Mouse (Mus musculus) CH12.LX (cell line): ENCODE results near the gene Cacna2d2. TPM values are rescaled to one million over a fixed set of nuclear protein-coding genes. Genes with fewer than 3 reads are reported as not detected.

Experiments used
- DNase-seq: peaks from one replicate; pipeline ENCODE4 v3.0.0-alpha.2; 2013; ENCODE audit errors: extremely low read depth
- H3K27ac ChIP-seq: 2 replicates; pipeline ENCODE4 v1.5.1; 2012; ENCODE audit warnings: low read depth, mild to moderate bottlenecking, control low read depth, moderate library complexity; ENCODE audit not compliant: insufficient read depth
- H3K27me3 ChIP-seq: replicated peaks from 2 replicates; pipeline ENCODE3; 2012; ENCODE audit warnings: inconsistent platforms
- H3K36me3 ChIP-seq, 2 experiments: replicated peaks in 1 of 2; 2 replicates each; pipeline versions ENCODE3 to v1.6.1; 2012; ENCODE audit warnings: inconsistent platforms in 1 of 2, low read length in 1 of 2, mild to moderate bottlenecking in 1 of 2, mixed read lengths in 1 of 2, moderate library complexity in 1 of 2; ENCODE audit not compliant: control insufficient read depth in 1 of 2, insufficient read depth in 1 of 2
- H3K4me1 ChIP-seq, 2 experiments: 2 replicates each; pipeline ENCODE4 v1.6.1; 2012; ENCODE audit warnings: inconsistent platforms in 1 of 2, moderate library complexity in 1 of 2; ENCODE audit not compliant: insufficient read depth in 2 of 2, control insufficient read depth in 1 of 2
- H3K4me2 ChIP-seq: 2 replicates; pipeline ENCODE4 v1.6.1; 2012; ENCODE audit warnings: low read depth, mild to moderate bottlenecking, control low read depth; ENCODE audit not compliant: poor library complexity, insufficient read depth, severe bottlenecking
- H3K4me3 ChIP-seq, 3 experiments: fragments of 150-350 bp in 1 of 3; sonication (generic) in 1 of 3; replicated peaks in 1 of 3; 2 replicates each; pipeline versions ENCODE3 to v1.5.1; 2011 to 2012; ENCODE audit warnings: low read depth in 2 of 3, low read length in 2 of 3, mild to moderate bottlenecking in 2 of 3, moderate library complexity in 2 of 3, control low read depth in 1 of 3, improper control_type of control experiment in 1 of 3, inconsistent platforms in 1 of 3, mixed read lengths in 1 of 3; ENCODE audit not compliant: poor library complexity in 1 of 3
- H3K79me2 ChIP-seq: replicated peaks from 2 replicates; pipeline ENCODE4 v1.6.1; 2012; ENCODE audit warnings: mild to moderate bottlenecking, moderate library complexity; ENCODE audit not compliant: control insufficient read depth, poor library complexity, insufficient read depth, severe bottlenecking; ENCODE audit errors: extremely low read depth
- H3K9ac ChIP-seq: 2 replicates; pipeline ENCODE4 v1.6.1; 2012; ENCODE audit warnings: low read depth, mild to moderate bottlenecking, control low read depth, moderate library complexity; ENCODE audit not compliant: insufficient read depth
- H3K9me3 ChIP-seq: replicated peaks from 2 replicates; pipeline ENCODE3; 2012; ENCODE audit warnings: low read length, inconsistent platforms, mixed read lengths
- BHLHE40 ChIP-seq: IDR thresholded peaks from 2 replicates; pipeline ENCODE4 v1.6.1; 2011; ENCODE audit warnings: mild to moderate bottlenecking, low read depth, low read length, improper control_type of control experiment
- CHD1 ChIP-seq: IDR thresholded peaks from 2 replicates; pipeline ENCODE4 v1.6.1; 2012; ENCODE audit warnings: low read depth, low read length, improper control_type of control experiment, inconsistent platforms
- CHD2 ChIP-seq: IDR thresholded peaks from 2 replicates; pipeline ENCODE4 v1.6.1; 2011; ENCODE audit warnings: low read length, improper control_type of control experiment
- EP300 ChIP-seq: IDR thresholded peaks from 2 replicates; pipeline ENCODE4 v1.6.1; 2011; ENCODE audit warnings: low read length, improper control_type of control experiment
- ETS1 ChIP-seq: conservative IDR thresholded peaks from 2 replicates; pipeline ENCODE4 v1.6.1; 2012; ENCODE audit warnings: low read depth, mild to moderate bottlenecking, inconsistent platforms, low read length, improper control_type of control experiment, moderate library complexity
- HCFC1 ChIP-seq: IDR thresholded peaks from 2 replicates; pipeline ENCODE4 v1.6.1; 2012; ENCODE audit warnings: low read depth, mild to moderate bottlenecking, inconsistent platforms, low read length, improper control_type of control experiment
- IRF4 ChIP-seq: IDR thresholded peaks from 2 replicates; pipeline ENCODE4 v1.6.1; 2014; ENCODE audit warnings: low read depth, mild to moderate bottlenecking, inconsistent platforms, low read length, improper control_type of control experiment
- KAT2A ChIP-seq: IDR thresholded peaks from 2 replicates; pipeline ENCODE4 v1.6.1; 2012; ENCODE audit warnings: low read length, improper control_type of control experiment, inconsistent platforms; ENCODE audit not compliant: insufficient replicate concordance
- MAX ChIP-seq: IDR thresholded peaks from 2 replicates; pipeline ENCODE4 v1.6.1; 2011; ENCODE audit warnings: low read length, improper control_type of control experiment
- MAZ ChIP-seq: IDR thresholded peaks from 2 replicates; pipeline ENCODE4 v1.6.1; 2012; ENCODE audit warnings: low read depth, mild to moderate bottlenecking, inconsistent platforms, low read length, improper control_type of control experiment, moderate library complexity
- PAX5 ChIP-seq: IDR thresholded peaks from 2 replicates; pipeline ENCODE4 v1.6.1; 2012; ENCODE audit warnings: low read length, inconsistent platforms, mixed read lengths
- POLR2AphosphoS2 ChIP-seq: IDR thresholded peaks from 2 replicates; pipeline ENCODE4 v1.6.1; 2011; ENCODE audit warnings: low read depth, low read length, improper control_type of control experiment
- RAD21 ChIP-seq: IDR thresholded peaks from 2 replicates; pipeline ENCODE4 v1.6.1; 2011; ENCODE audit warnings: low read depth, mild to moderate bottlenecking, low read length, improper control_type of control experiment, moderate library complexity
- RCOR1 ChIP-seq: conservative IDR thresholded peaks from 2 replicates; pipeline ENCODE4 v1.6.1; 2012; ENCODE audit warnings: low read depth, mild to moderate bottlenecking, inconsistent platforms, low read length, improper control_type of control experiment
- TCF12 ChIP-seq: IDR thresholded peaks from 2 replicates; pipeline ENCODE4 v1.6.1; 2014; ENCODE audit warnings: low read depth, mild to moderate bottlenecking, inconsistent platforms, low read length, improper control_type of control experiment
- UBTF ChIP-seq: IDR thresholded peaks from 2 replicates; pipeline ENCODE4 v1.6.1; 2012; ENCODE audit warnings: low read depth, mild to moderate bottlenecking, inconsistent platforms, low read length, improper control_type of control experiment, moderate library complexity
- USF1 ChIP-seq: IDR thresholded peaks from 2 replicates; pipeline ENCODE4 v1.6.1; 2014; ENCODE audit warnings: low read depth, mild to moderate bottlenecking, inconsistent platforms, low read length, improper control_type of control experiment
- ZC3H11A ChIP-seq: IDR thresholded peaks from 2 replicates; pipeline ENCODE4 v1.6.1; 2012; ENCODE audit warnings: low read depth, mild to moderate bottlenecking, inconsistent platforms, low read length, improper control_type of control experiment
- ZKSCAN1 ChIP-seq: IDR thresholded peaks from 2 replicates; pipeline ENCODE4 v1.6.1; 2012; ENCODE audit warnings: low read depth, inconsistent platforms, low read length, improper control_type of control experiment, borderline replicate concordance
- ZNF384 ChIP-seq: IDR thresholded peaks from 2 replicates; pipeline ENCODE4 v1.6.1; 2012; ENCODE audit warnings: low read depth, low read length, improper control_type of control experiment, inconsistent platforms
- dilution Hi-C: fragments of 300-500 bp; cut with MboI; formaldehyde crosslinking; loops from 2 replicates; pipeline ENCODE4 v1.14.3; 2020; ENCODE audit warnings: low sequenced_read_pairs; ENCODE audit not compliant: extremely low pct_unique_long_range_greater_than_20kb, extremely low pct_ligation_motif_present
- in situ Hi-C: fragments of 300-500 bp; cut with MboI; formaldehyde crosslinking; loops from 3 replicates; pipeline ENCODE4 v1.14.3; 2019; ENCODE audit warnings: low sequenced_read_pairs, low pct_ligation_motif_present, low pct_unique_long_range_greater_than_20kb, mixed read lengths
- polyA plus RNA-seq: library from polyadenylated mRNA; unstranded; fragments of >175 nt; gene quantifications from 2 replicates; pipeline ENCODE4 v1.2.1, GENCODE M21; 2012; ENCODE audit warnings: low read depth; ENCODE audit not compliant: insufficient read length
- total RNA-seq, 2 experiments: library from RNA; depleted of rRNA; stranded (reverse); fragments of 300-350 nt in 1 of 2; fragments of >200 nt in 1 of 2; gene quantifications; 2 replicates each; pipeline ENCODE4 v1.2.3; 2012 to 2014

Gene Cacna2d2
- total and polyA plus RNA-seq, 3 experiments = 0.04 TPM; not detected in 2

DNA sequence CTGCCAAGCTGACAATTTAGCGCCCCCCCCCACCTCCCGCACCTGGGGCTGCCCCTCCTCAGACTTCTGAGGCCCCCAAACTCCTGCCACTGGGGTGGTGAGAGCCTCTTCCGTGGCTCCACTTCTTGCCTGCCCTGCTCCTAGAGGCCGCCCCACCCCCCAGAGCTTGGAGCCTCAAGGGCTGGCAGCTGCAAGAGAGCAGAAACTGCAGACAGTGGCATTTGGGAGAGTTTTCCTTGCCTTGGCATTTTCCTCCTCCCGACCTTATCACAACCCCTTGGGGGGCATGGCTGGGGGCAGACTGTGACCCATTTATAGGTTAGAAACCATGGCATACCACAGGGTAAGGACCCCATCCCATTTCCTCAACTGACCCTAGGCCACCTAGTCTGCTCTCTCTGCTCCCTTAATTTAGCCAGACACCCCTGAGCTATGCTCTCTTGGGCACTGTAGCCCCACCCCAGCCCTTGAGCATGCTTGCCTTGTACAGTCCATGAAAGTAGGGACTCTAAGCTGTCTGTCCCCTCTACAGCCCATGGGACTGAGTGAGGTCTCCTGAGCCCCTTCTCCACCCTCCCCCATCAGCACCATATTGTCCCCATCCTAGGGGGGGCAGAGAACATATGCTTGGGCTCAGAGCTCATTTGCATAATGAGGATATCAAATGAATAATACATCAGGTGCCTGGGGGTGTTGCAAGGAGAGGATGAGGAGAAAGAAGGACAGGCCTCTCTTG, 29.2 kb downstream of the Cacna2d2 start:
- H3K4me2 ChIP-seq = no peak overlapping the region
- no peak for TF ChIP-seq HCFC1
- no peak for TF ChIP-seq UBTF
- no peak for TF ChIP-seq TCF12
- TF ChIP-seq BHLHE40 = no peak
- TF ChIP-seq PAX5 = no peak
- no peak for TF ChIP-seq ZKSCAN1
- TF ChIP-seq ZC3H11A = no peak
- TF ChIP-seq EP300 = no peak
- no peak for TF ChIP-seq USF1
- no peak for TF ChIP-seq KAT2A
- TF ChIP-seq MAZ = no peak
- no peak for DNase-seq
- in situ Hi-C loops = no loop called here
- no peaks in the 10 kb centered on the region for H3K79me2 ChIP-seq
- no peaks in the 10 kb centered on the region for H3K4me1 ChIP-seq
- peaks cover 96% of the 10 kb centered on the region for H3K27me3 ChIP-seq
- H3K4me3 ChIP-seq = no peak overlapping the region
- no peaks in the 10 kb centered on the region for H3K36me3 ChIP-seq
- no peak overlapping the region for H3K27ac ChIP-seq
- no peaks in the 10 kb centered on the region for H3K9me3 ChIP-seq
- dilution Hi-C loops = no loop called here
- H3K9ac ChIP-seq = no peak overlapping the region

DNA sequence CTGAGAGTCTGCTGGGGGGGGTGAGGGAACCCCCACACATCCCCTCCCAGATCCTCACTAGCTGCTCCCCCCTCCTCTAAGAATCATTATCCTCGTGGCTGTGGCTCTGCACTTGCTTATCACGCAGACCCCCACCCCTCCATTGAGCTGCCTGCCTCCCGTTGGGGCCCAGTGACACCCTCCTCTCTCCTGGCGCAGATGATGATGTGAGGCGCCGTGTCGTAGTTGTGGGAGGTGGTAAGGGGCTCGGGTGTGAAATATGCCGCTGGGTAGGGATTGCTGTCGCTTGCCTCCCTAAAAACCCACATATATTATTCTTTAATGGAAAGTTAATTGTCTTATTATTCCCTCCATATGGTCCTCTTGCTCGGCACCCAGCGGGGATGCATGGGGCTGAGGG, 31.0 kb downstream of the Cacna2d2 start:
- dilution Hi-C loops = no loop called here
- H3K79me2 ChIP-seq = no peaks in the 10 kb centered on the region
- H3K9me3 ChIP-seq = no peaks in the 10 kb centered on the region
- H3K4me1 ChIP-seq = no peaks in the 10 kb centered on the region
- no peaks in the 10 kb centered on the region for H3K36me3 ChIP-seq
- H3K9ac ChIP-seq = no peak overlapping the region
- no peak overlapping the region for H3K4me2 ChIP-seq
- TF ChIP-seq USF1 = no peak
- TF ChIP-seq IRF4 = no peak
- TF ChIP-seq CHD2 = no peak
- TF ChIP-seq RCOR1 = no peak
- TF ChIP-seq ETS1 = no peak
- TF ChIP-seq CHD1 = no peak
- TF ChIP-seq ZNF384 = no peak
- no peak for TF ChIP-seq POLR2AphosphoS2
- TF ChIP-seq ZKSCAN1 = no peak
- no peak for TF ChIP-seq TCF12
- TF ChIP-seq RAD21 = no peak
- no peak for TF ChIP-seq MAX
- TF ChIP-seq, all 38 proteins: peak for 0
- Histone ChIP-seq H3K27ac (no peak overlapping the region), H3K27me3 (peaks cover 98% of the 10 kb centered on the region), H3K4me3 (no peak overlapping the region)
- in situ Hi-C loops = no loop called here
- DNase-seq = no peak
